Mouse (Mus musculus): ENCODE results near the gene Masp1. TPM values are rescaled to one million over a fixed set of nuclear protein-coding genes. Genes with fewer than 3 reads are reported as not detected.

Masp1 gene
- 3.7 and 4.0 TPM in 2 replicates for polyA plus RNA-seq (2015; fragmentation: Nextera tagmentation; extraction: Ambion mirVana)

GRCm38 (mm10) chr16:23520235-23520871 lies at the start of gene Masp1, which contains the start of gene Rtp4:
Gene Masp1 (minus strand): TSS chr16:23520815.
Gene Rtp4 (plus strand): TSS chr16:23520291.
- Histone ChIP-seq H3K27me3 (ENCODE audit: control insufficient read depth, insufficient read depth, low read depth, low read length) (no peaks in the 10 kb centered on the region), H3K4me2 (ENCODE audit: low read depth, low read length) (peak within 1 kb of the TSS; percentile 46), H3K27ac (ENCODE audit: low read length) (no peak within 1 kb of the TSS), H3K9me3 (ENCODE audit: control insufficient read depth, low read length) (no peaks in the 10 kb centered on the region), H3K4me1 (replicated peaks; ENCODE audit: control insufficient read depth, insufficient read depth, low read length) (peaks cover 53% of the 10 kb centered on the region), H3K36me3 (ENCODE audit: control insufficient read depth, insufficient read depth, low read length) (no peaks in the 10 kb centered on the region), H3K9ac (ENCODE audit: low read length) (peak within 1 kb of the TSS; percentile 46), H3K4me3 (ENCODE audit: low read length) (peak within 1 kb of the TSS; percentile 39)
- ATAC-seq (ENCODE audit: low read depth): peak; percentile 24; the same call in 1 of the 2 replicates
- 4% methylated on average over 12 of the region's 12 CpGs for WGBS

DNA sequence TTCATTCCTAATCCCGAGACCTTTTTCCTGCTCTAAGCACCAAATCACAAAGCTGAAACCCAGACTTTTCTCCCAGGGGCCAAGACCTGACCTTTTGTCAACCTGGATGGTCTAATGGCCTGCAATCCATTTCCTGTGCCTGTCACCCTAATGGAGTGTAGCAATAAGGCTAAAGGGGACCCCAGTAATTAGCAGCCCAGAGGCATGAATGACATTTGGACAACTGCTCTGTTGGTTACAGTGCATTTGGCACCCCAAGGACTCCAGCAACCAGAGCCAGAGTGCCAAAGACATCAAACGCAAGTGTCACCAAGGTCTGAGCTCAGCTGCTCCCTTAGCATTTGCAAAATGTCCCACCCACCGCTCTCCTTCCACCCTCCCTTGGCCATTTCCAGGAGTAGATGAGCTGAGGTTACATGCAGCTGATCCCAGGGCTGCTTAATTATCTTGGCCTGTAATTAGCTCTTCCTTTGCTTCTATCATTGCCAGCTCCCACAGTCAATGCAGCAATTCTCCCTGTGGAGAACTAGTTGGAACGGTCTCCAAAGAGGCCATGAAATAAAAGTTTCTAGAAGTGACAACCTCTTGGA lies 47.8 kb upstream of the Masp1 start:
- no peak for ATAC-seq (ENCODE audit: low read depth)

DNA sequence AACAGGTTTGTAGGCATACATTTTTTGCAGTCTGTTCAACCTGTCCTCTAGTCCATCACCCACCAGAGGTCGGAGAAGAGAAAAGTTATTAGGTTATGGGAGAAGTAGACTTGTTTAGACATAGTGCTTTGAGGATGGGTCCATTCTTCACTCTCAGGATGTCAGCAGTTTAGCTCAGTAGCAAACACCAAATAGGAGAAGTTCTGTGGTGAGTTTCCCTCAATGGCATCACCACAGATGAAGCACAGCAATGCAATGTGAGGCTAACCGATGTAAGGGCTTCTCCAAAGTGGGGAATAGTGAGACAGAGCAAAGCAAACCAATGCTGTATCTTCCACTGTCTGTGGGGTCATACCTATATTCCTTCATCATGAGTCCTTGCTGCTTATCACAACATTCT lies 37.1 kb upstream of the Masp1 start:
- no peak for ATAC-seq (ENCODE audit: low read depth)
- Histone ChIP-seq H3K9me3 (ENCODE audit: control insufficient read depth, low read length) (no peaks in the 10 kb centered on the region), H3K27me3 (ENCODE audit: control insufficient read depth, insufficient read depth, low read depth, low read length) (no peaks in the 10 kb centered on the region), H3K4me2 (ENCODE audit: low read depth, low read length) (no peak overlapping the region), H3K4me3 (ENCODE audit: low read length) (no peak overlapping the region), H3K9ac (ENCODE audit: low read length) (no peak overlapping the region), H3K4me1 (replicated peaks; ENCODE audit: control insufficient read depth, insufficient read depth, low read length) (no peaks in the 10 kb centered on the region), H3K36me3 (ENCODE audit: control insufficient read depth, insufficient read depth, low read length) (no peaks in the 10 kb centered on the region), H3K27ac (ENCODE audit: low read length) (no peak overlapping the region)
- 76% methylated on average over 2 of the region's 2 CpGs for WGBS

More for the DNA sequence above, 47.8 kb upstream of the Masp1 start:
- Histone ChIP-seq H3K27me3 (ENCODE audit: control insufficient read depth, insufficient read depth, low read depth, low read length) (no peaks in the 10 kb centered on the region), H3K4me2 (ENCODE audit: low read depth, low read length) (no peak overlapping the region), H3K36me3 (ENCODE audit: control insufficient read depth, insufficient read depth, low read length) (no peaks in the 10 kb centered on the region), H3K4me1 (replicated peaks; ENCODE audit: control insufficient read depth, insufficient read depth, low read length) (no peaks in the 10 kb centered on the region), H3K4me3 (ENCODE audit: low read length) (no peak overlapping the region), H3K27ac (ENCODE audit: low read length) (no peak overlapping the region), H3K9ac (ENCODE audit: low read length) (no peak overlapping the region), H3K9me3 (ENCODE audit: control insufficient read depth, low read length) (no peaks in the 10 kb centered on the region)
- WGBS: 57% methylated on average over 4 of the region's 4 CpGs

- Histone ChIP-seq H3K4me3 (ENCODE audit: low read length) (no peak overlapping the region), H3K27me3 (ENCODE audit: control insufficient read depth, insufficient read depth, low read depth, low read length) (no peaks in the 10 kb centered on the region), H3K27ac (ENCODE audit: low read length) (no peak overlapping the region), H3K9me3 (ENCODE audit: control insufficient read depth, low read length) (no peaks in the 10 kb centered on the region), H3K9ac (ENCODE audit: low read length) (no peak overlapping the region), H3K36me3 (ENCODE audit: control insufficient read depth, insufficient read depth, low read length) (no peaks in the 10 kb centered on the region), H3K4me1 (replicated peaks; ENCODE audit: control insufficient read depth, insufficient read depth, low read length) (no peaks in the 10 kb centered on the region), H3K4me2 (ENCODE audit: low read depth, low read length) (no peak overlapping the region)
- WGBS: 80% methylated on average over 5 of the region's 5 CpGs
- ATAC-seq (ENCODE audit: low read depth): no peak
These were observed 36.6 kb upstream of the Masp1 start for GRCm38 (mm10) chr16:23557195-23557594.

DNA sequence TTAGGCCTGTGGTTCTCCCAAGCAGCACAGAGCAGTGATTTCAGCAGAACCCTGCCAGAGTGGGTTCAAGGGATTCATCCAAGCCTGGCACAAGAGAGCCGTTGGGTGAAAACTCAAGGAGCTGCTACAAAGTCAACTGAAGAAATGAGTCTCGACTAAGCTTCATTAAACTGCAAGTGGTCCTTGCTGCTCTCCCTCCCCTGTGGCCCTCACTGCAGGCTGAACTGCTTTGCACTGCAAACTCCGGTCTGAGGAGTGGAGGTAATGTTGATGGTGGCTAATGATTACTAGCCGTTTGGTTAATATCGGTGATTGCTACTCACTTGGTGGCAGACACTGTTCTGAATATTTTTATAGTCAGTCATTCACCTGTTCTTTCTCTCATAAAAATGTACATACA lies 34.1 kb upstream of the Masp1 start:
- Histone ChIP-seq H3K27me3 (ENCODE audit: control insufficient read depth, insufficient read depth, low read depth, low read length) (no peaks in the 10 kb centered on the region), H3K4me3 (ENCODE audit: low read length) (no peak overlapping the region), H3K9me3 (ENCODE audit: control insufficient read depth, low read length) (no peaks in the 10 kb centered on the region), H3K36me3 (ENCODE audit: control insufficient read depth, insufficient read depth, low read length) (no peaks in the 10 kb centered on the region), H3K9ac (ENCODE audit: low read length) (no peak overlapping the region), H3K4me1 (replicated peaks; ENCODE audit: control insufficient read depth, insufficient read depth, low read length) (no peaks in the 10 kb centered on the region), H3K4me2 (ENCODE audit: low read depth, low read length) (no peak overlapping the region), H3K27ac (ENCODE audit: low read length) (no peak overlapping the region)
- ATAC-seq (ENCODE audit: low read depth): no peak
- WGBS: 74% methylated on average over 5 of the region's 5 CpGs

GRCm38 (mm10) chr16:23550981-23551582 lies 30.5 kb upstream of the Masp1 start:
- no peak for ATAC-seq (ENCODE audit: low read depth)
- H3K27me3 ChIP-seq (ENCODE audit: control insufficient read depth, insufficient read depth, low read depth, low read length): no peaks in the 10 kb centered on the region
- WGBS: 81% methylated on average over 18 of the region's 18 CpGs
- no peak overlapping the region for H3K9ac ChIP-seq (ENCODE audit: low read length)
- no peaks in the 10 kb centered on the region for H3K36me3 ChIP-seq (ENCODE audit: control insufficient read depth, insufficient read depth, low read length)
- H3K9me3 ChIP-seq (ENCODE audit: control insufficient read depth, low read length): no peaks in the 10 kb centered on the region
- no peak overlapping the region for H3K4me3 ChIP-seq (ENCODE audit: low read length)
- no peaks in the 10 kb centered on the region for H3K4me1 ChIP-seq (replicated peaks; ENCODE audit: control insufficient read depth, insufficient read depth, low read length)
- no peak overlapping the region for H3K27ac ChIP-seq (ENCODE audit: low read length)
- no peak overlapping the region for H3K4me2 ChIP-seq (ENCODE audit: low read depth, low read length)

DNA sequence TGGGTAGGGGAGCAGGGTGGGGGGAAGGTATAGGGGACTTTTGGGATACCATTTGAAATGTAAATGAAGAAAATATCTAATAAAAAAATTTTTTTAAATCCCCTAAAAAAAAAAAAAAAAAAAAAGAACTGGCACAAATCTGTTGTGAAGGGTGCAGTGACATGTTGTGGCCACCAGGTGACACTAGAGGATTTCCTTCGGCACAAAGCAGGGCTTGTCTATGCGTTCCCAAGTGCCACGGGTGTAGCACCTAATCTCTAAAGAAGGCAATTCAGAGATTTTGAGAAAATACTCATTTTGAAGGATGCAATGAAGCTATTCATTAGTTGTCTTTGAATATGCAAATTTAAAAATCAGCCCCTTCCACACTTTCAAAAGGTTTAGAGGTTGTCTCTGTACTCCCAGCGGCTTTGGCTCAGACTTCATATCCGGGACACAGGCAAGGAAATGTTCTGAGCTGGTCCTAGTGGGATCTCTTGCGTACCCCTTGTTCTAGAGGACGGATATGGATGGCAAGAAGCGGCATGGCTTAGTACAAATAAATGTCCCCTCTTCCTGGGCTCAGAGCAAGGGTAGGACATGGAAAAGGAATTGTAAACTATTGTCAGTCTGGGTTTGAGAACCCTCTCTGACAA lies 29.8 kb upstream of the Masp1 start:
- 40% methylated on average over 8 of the region's 8 CpGs for WGBS
- H3K27me3 ChIP-seq (ENCODE audit: control insufficient read depth, insufficient read depth, low read depth, low read length): no peaks in the 10 kb centered on the region
- no peaks in the 10 kb centered on the region for H3K36me3 ChIP-seq (ENCODE audit: control insufficient read depth, insufficient read depth, low read length)
- no peak overlapping the region for H3K27ac ChIP-seq (ENCODE audit: low read length)
- H3K4me1 ChIP-seq (replicated peaks; ENCODE audit: control insufficient read depth, insufficient read depth, low read length): no peaks in the 10 kb centered on the region
- peak; percentile 36; the same call in 1 of the 2 replicates for ATAC-seq (ENCODE audit: low read depth)
- no peak overlapping the region for H3K4me3 ChIP-seq (ENCODE audit: low read length)
- no peak overlapping the region for H3K9ac ChIP-seq (ENCODE audit: low read length)
- H3K4me2 ChIP-seq (ENCODE audit: low read depth, low read length): no peak overlapping the region
- no peaks in the 10 kb centered on the region for H3K9me3 ChIP-seq (ENCODE audit: control insufficient read depth, low read length)

DNA sequence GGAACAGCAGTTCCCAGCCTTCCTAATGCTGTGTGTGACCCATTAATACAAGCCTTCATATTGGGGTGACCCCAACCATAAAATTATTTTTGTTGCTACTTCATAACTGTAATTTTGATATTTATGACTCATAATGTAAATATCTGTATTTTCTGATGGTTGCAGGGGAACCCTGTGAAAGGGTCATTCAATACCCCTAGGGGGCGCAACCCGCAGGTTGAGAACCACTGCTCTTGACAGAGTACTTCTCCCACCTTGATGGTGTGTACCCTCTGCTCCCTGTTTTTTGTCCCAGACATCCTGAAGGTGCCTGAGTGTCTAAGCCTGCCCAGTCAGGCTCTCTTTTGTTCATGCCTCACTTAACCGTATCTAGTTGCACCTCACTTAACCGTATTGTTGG lies 27.2 kb upstream of the Masp1 start:
- no peak for ATAC-seq (ENCODE audit: low read depth)
- H3K9ac ChIP-seq (ENCODE audit: low read length): no peak overlapping the region
- 89% methylated on average over 4 of the region's 4 CpGs for WGBS

DNA sequence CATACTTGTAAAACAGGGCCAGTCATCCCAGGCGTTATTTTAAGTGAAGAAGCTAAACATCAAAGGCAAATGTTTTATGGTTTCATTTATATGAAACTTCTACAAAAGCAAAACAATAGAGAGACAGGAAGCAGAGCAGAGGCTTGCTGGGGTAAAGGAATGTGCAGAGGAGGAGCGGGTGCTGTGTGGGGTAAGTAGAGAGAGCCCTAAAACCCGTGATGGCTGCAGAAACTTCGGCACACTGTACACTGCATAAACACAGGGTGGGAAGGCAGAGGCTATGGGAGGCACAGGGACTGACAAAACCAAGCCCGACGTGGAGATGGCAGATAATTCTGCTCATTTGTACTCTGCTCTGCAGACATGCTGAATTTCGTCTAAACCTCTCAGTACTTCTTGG lies 23.7 kb upstream of the Masp1 start:
- no peaks in the 10 kb centered on the region for H3K36me3 ChIP-seq (ENCODE audit: control insufficient read depth, insufficient read depth, low read length)
- H3K4me1 ChIP-seq (replicated peaks; ENCODE audit: control insufficient read depth, insufficient read depth, low read length): peaks cover 6% of the 10 kb centered on the region
- no peak overlapping the region for H3K9ac ChIP-seq (ENCODE audit: low read length)
- no peak overlapping the region for H3K4me2 ChIP-seq (ENCODE audit: low read depth, low read length)
- H3K27me3 ChIP-seq (ENCODE audit: control insufficient read depth, insufficient read depth, low read depth, low read length): no peaks in the 10 kb centered on the region
- no peak overlapping the region for H3K4me3 ChIP-seq (ENCODE audit: low read length)
- no peak for ATAC-seq (ENCODE audit: low read depth)
- WGBS: 44% methylated on average over 7 of the region's 7 CpGs
- no peak overlapping the region for H3K27ac ChIP-seq (ENCODE audit: low read length)
- no peaks in the 10 kb centered on the region for H3K9me3 ChIP-seq (ENCODE audit: control insufficient read depth, low read length)

More for the DNA sequence above, 27.2 kb upstream of the Masp1 start:
- Histone ChIP-seq H3K4me1 (replicated peaks; ENCODE audit: control insufficient read depth, insufficient read depth, low read length) (peaks cover 6% of the 10 kb centered on the region; the same call in 1 of the 2 replicates), H3K36me3 (ENCODE audit: control insufficient read depth, insufficient read depth, low read length) (no peaks in the 10 kb centered on the region), H3K4me2 (ENCODE audit: low read depth, low read length) (no peak overlapping the region), H3K9me3 (ENCODE audit: control insufficient read depth, low read length) (no peaks in the 10 kb centered on the region), H3K27ac (ENCODE audit: low read length) (no peak overlapping the region), H3K4me3 (ENCODE audit: low read length) (no peak overlapping the region), H3K27me3 (ENCODE audit: control insufficient read depth, insufficient read depth, low read depth, low read length) (no peaks in the 10 kb centered on the region)
